Mouse (Mus musculus) liver, embryonic 11.5 days (tissue): Measurements from ENCODE around the gene Lats2. TPM values are rescaled to one million over a fixed set of nuclear protein-coding genes. Genes with fewer than 3 reads are reported as not detected.

Source experiments
- ATAC-seq: fragments of 200-750 bp; cut with Nextera tagmentation; replicated peaks from 2 replicates; pipeline ENCODE4 v1.8.0; 2017; ENCODE audit warnings: moderate number of reproducible peaks, mild to moderate bottlenecking, moderate TSS enrichment, moderate library complexity; ENCODE audit not compliant: low FRiP score
- DNase-seq: peaks from one replicate; pipeline ENCODE4 v3.0.0-alpha.2; 2017; ENCODE audit warnings: low spot score
- H3K27ac ChIP-seq: fragments of 300-500 bp; sonication (generic); 2 replicates; pipeline ENCODE4 v1.5.1; 2014; ENCODE audit warnings: mild to moderate bottlenecking, low read depth, low read length, control low read depth
- H3K27me3 ChIP-seq: fragments of 300-500 bp; sonication (generic); replicated peaks from 2 replicates; pipeline ENCODE4 v1.6.1; 2014; ENCODE audit warnings: low read length, mixed read lengths; ENCODE audit not compliant: control insufficient read depth, insufficient read depth
- H3K36me3 ChIP-seq: fragments of 300-500 bp; sonication (generic); 2 replicates; pipeline ENCODE4 v1.6.1; 2014; ENCODE audit warnings: mild to moderate bottlenecking, low read length, moderate library complexity, mixed read lengths; ENCODE audit not compliant: control insufficient read depth, insufficient read depth
- H3K4me1 ChIP-seq: fragments of 300-500 bp; sonication (generic); replicated peaks from 2 replicates; pipeline ENCODE4 v1.6.1; 2014; ENCODE audit warnings: low read length, mixed read lengths; ENCODE audit not compliant: control insufficient read depth, insufficient read depth
- H3K4me2 ChIP-seq: fragments of 300-500 bp; sonication (generic); 2 replicates; pipeline ENCODE4 v1.6.1; 2014; ENCODE audit warnings: mild to moderate bottlenecking, control low read depth, moderate library complexity
- H3K4me3 ChIP-seq: fragments of 300-500 bp; sonication (generic); 2 replicates; pipeline ENCODE4 v1.5.1; 2014; ENCODE audit warnings: low read depth, low read length, control low read depth
- H3K9ac ChIP-seq: fragments of 300-500 bp; sonication (generic); 2 replicates; pipeline ENCODE4 v1.6.1; 2014; ENCODE audit warnings: low read depth, low read length, control low read depth
- H3K9me3 ChIP-seq: fragments of 300-500 bp; sonication (generic); 2 replicates; pipeline ENCODE4 v1.6.1; 2016; ENCODE audit warnings: low read length, inconsistent platforms, mixed read lengths; ENCODE audit not compliant: control insufficient read depth
- WGBS: fragments of 180-500 bp; shearing (Covaris S2); extraction: QIAGEN DNeasy Blood & Tissue Kit; methylation state at CpG from one replicate; pipeline ENCODE4 v1.1.7; 2014; 5-methylcytosine and 5-hydroxymethylcytosine counted together
- polyA plus RNA-seq: library from polyadenylated mRNA; unstranded; fragments of >200 nt; fragmentation: Nextera tagmentation; extraction: Ambion mirVana; gene quantifications from 2 replicates; pipeline ENCODE4 v1.2.1, GENCODE M21; 2014

Gene Lats2
- polyA plus RNA-seq, 1 experiment from 2014 or later: 9.7 TPM

DNA sequence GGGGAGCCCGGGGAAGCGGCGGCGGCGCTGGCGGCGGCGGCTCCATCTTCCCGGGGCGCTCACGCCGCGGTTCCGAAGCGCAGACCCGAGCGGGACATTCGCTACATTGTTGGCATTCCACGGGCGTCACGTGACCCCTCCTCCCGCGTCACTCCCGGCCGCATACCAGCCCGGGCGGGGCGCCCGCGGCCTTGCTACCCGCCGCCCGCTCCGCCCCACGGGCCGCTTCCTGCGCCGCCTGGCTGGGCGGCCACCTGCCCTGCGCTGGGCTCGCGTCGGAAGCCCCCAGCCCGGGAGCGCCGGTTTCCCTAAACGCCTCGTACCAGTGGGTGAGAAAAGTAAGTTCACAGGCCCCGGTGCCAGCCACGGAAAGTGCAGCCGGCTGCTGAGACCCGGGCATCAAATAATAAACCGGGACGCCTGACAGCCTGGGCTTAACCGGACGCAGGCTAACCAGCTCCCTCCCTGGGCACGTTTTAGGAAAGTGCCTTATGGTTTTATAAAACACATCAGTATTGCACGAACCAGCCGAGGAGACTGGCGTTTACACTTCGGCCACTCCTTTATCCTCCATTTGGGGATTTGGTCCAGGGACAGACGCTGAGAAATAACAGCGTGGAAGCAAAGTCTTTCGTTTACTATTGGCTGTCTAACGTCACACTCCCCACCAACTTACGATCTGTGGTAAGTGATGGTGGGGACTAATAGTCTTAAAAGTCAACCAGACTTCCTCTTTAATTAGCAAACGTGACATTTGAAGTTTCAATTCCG, 12.0 kb downstream of the Lats2 start, which contains the start of gene Gm49361:
Gm49361 (minus strand) TSS at position 103 of the 771 bp plus-strand sequence.
- DNase-seq (peak; percentile 82), ATAC-seq (peak; percentile 86)
- H3K27ac ChIP-seq: peak within 1 kb of the TSS; percentile 79
- peak within 1 kb of the TSS; percentile 93 for H3K4me3 ChIP-seq
- peaks cover 21% of the 10 kb centered on the region for H3K27me3 ChIP-seq
- no peaks in the 10 kb centered on the region for H3K9me3 ChIP-seq
- H3K36me3 ChIP-seq: no peaks in the 10 kb centered on the region
- peak within 1 kb of the TSS; percentile 86 for H3K9ac ChIP-seq
- peak within 1 kb of the TSS; percentile 98 for H3K4me2 ChIP-seq
- WGBS: under 1% methylated on average over 64 of the region's 68 CpGs
- peaks cover 4% of the 10 kb centered on the region; the same call in 1 of the 2 replicates for H3K4me1 ChIP-seq

DNA sequence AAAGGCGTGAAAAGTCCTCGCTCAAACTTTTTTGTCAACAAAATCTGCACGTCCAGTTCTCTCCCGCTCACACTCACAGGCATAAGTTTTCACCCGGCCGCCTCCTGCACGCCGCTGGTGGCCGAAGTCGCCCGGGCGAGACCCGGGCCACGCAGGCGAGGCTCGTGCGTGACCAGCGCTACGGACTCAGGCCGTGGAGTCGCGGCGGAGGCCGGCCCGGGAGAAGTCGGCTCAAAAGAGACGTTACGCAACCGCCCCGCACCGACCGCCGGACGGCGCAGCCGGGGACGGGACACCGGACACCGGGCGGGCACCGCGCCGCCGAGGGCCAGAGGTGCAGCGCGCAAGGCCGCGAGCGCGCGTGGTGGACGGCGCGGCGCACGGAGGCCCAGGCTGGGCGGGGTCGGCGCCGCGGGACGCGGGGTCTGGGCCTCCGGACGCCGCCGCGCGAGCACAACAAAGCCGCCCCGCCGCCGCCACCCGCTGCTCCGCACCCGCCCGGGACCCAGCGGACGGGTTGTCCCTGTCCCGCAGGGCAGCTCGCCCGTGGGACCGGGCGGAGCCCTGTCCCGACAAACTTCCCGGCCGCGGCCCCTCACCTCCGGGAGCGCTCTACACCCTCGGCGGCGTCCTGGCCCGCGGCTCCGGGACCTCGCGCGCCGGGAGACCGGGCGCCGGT, 12.8 kb downstream of the Lats2 start:
- peak; percentile 49 for DNase-seq
- peak overlapping the region; percentile 93 for H3K4me3 ChIP-seq
- no peaks in the 10 kb centered on the region for H3K36me3 ChIP-seq
- no peaks in the 10 kb centered on the region for H3K9me3 ChIP-seq
- H3K9ac ChIP-seq: peak overlapping the region; percentile 86
- peaks cover 21% of the 10 kb centered on the region for H3K27me3 ChIP-seq
- H3K27ac ChIP-seq: peak overlapping the region; percentile 79
- peaks cover under 1% of the 10 kb centered on the region; the same call in 1 of the 2 replicates for H3K4me1 ChIP-seq
- peak; percentile 61 for ATAC-seq
- WGBS: under 1% methylated on average over 95 of the region's 103 CpGs
- H3K4me2 ChIP-seq: peak overlapping the region; percentile 98

DNA sequence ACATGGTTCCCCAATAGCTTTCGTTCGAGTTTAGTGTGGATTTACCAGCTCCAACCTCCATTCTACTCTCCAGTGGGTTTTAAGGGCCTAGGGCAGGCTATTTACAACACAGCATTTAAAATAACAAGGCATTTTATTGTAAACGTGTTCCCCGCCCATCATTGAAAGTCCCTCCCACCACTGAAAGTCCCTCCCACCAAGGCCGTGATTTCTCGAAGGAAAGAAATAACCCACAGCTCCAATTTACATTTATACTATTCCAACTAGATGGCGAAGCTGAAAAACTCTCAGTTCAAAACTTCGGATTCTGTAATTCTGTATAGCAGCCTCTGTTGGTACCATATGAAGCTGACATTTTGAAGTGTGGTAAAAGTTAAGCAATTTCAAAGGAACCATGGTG, 13.6 kb downstream of the Lats2 start:
- H3K9ac ChIP-seq: no peak overlapping the region
- H3K4me2 ChIP-seq: peak overlapping the region; percentile 98
- DNase-seq (no peak), ATAC-seq (no peak)
- WGBS: 5% methylated on average over 8 of the region's 8 CpGs
- H3K27me3 ChIP-seq: peaks cover 21% of the 10 kb centered on the region
- H3K4me3 ChIP-seq: peak overlapping the region; percentile 93
- H3K27ac ChIP-seq: no peak overlapping the region
- no peaks in the 10 kb centered on the region for H3K9me3 ChIP-seq
- H3K36me3 ChIP-seq: no peaks in the 10 kb centered on the region
- H3K4me1 ChIP-seq: no peaks in the 10 kb centered on the region; the same call in 1 of the 2 replicates

DNA sequence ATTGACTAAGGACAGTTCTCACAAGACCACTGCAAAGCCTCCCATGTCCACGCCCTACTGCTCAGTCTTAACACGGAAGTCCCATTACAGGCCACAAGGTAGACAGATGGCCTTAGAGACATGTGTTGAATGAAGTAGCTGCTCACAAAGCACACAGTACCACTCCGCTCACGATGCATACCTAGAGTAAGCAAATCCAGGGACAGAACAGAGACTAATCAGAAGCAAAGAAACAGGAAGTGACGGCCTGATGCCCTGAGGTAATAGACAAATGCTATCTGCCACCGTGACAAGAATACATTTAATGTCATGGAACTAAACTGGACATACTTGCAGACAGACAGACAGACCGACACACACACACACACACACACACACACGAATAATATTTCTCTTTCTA, 17.5 kb downstream of the Lats2 start:
- Histone ChIP-seq H3K4me1 (peaks cover 11% of the 10 kb centered on the region; the same call in 1 of the 2 replicates), H3K27me3 (peaks cover 18% of the 10 kb centered on the region), H3K4me2 (no peak overlapping the region), H3K9ac (no peak overlapping the region), H3K36me3 (no peaks in the 10 kb centered on the region), H3K9me3 (no peaks in the 10 kb centered on the region), H3K4me3 (no peak overlapping the region), H3K27ac (no peak overlapping the region)
- DNase-seq: no peak
- WGBS: 75% methylated on average over 8 of the region's 8 CpGs
- no peak for ATAC-seq

DNA sequence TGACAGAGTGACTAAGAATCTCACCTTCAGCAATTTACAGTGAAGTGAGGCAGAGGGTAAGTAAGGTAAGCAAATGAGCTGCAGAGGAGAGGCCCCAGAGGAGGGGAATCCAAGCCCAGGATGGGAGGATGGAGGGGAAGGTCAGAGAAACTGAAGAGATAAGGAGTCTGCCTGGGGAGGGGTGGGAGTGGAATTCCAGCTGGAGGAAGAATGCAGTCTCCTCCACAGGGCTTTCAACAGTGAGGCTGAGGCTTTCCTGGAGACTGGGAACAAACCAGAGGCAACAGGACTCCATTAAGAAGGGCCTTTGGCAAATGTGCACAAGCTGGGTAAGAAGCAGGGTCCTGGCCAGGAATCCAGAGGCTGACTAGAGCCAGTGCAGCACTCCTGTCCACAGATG, 21.1 kb downstream of the Lats2 start:
- Histone ChIP-seq H3K9ac (no peak overlapping the region), H3K27ac (0 out of 2 replicates have a peak overlapping the region, but pooled peaks have one; percentile 5), H3K27me3 (no peaks in the 10 kb centered on the region), H3K9me3 (no peaks in the 10 kb centered on the region), H3K4me2 (no peak overlapping the region), H3K36me3 (0 out of 2 replicates have a peak, but pooled peaks cover 3% of the 10 kb centered on the region), H3K4me1 (peaks cover 13% of the 10 kb centered on the region; the same call in 1 of the 2 replicates), H3K4me3 (no peak overlapping the region)
- no peak for DNase-seq
- no peak for ATAC-seq

DNA sequence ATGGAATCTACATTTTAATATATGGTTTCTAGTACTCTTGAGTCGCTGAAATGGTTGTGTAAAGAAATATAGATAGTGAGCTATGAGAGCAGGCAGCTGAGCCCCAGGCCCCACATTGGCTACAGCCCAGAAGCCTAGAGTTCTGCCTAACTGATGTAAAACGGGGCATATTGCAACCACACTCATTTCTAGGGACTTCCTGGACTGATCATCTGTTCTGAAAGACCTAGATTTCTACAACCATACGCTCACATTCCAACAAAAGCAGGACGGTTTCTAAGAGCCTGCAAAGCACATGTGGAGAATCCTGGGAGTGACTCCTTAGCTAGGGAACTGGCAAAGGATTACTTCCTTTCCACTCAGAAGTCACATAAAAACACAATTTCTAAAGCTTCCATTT, 22.0 kb downstream of the Lats2 start:
- no peak overlapping the region for H3K9ac ChIP-seq
- H3K36me3 ChIP-seq: 0 out of 2 replicates have a peak, but pooled peaks cover 3% of the 10 kb centered on the region
- H3K9me3 ChIP-seq: no peaks in the 10 kb centered on the region
- no peak for ATAC-seq
- DNase-seq: no peak
- no peak overlapping the region for H3K27ac ChIP-seq
- no peak overlapping the region for H3K4me3 ChIP-seq
- WGBS: 72% methylated on average over 4 of the region's 4 CpGs
- H3K4me2 ChIP-seq: no peak overlapping the region
- H3K4me1 ChIP-seq: peaks cover 13% of the 10 kb centered on the region; the same call in 1 of the 2 replicates
- no peaks in the 10 kb centered on the region for H3K27me3 ChIP-seq

DNA sequence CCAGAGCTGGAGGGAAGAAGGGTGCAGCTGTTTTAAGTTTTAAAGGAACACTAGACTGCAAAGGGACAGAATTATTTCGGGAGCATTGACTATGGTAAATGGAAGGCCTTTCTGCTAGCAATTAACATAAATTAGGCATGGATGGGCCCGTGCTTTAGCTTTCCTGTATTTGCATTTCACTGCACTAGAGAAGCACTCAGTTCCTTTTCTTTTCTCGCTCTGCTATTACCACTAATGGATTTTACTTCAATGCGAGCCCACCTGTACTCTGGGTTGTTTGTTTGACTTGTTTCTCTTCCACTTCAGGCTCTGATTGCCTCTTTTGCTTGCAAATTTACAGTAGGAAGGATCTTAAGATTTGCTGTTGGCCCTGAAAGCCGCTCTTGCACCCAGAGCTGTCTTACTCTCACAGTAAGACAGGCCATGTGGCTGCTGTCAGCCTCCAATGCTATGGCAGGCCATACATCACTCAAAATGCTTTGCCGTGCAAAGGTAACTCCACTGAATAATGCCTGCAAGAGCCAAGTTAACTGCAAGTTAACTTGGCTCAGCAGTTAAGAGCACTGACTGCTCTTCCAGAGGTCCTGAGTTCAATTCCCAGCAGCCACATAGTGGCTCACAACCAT, 25.4 kb downstream of the Lats2 start:
- H3K27me3 ChIP-seq: no peaks in the 10 kb centered on the region
- WGBS: 79% methylated on average over 6 of the region's 6 CpGs
- ATAC-seq (no peak), DNase-seq (no peak)
- H3K4me3 ChIP-seq: no peak overlapping the region
- H3K4me1 ChIP-seq: peaks cover 16% of the 10 kb centered on the region; the same call in 1 of the 2 replicates
- H3K4me2 ChIP-seq: no peak overlapping the region
- no peaks in the 10 kb centered on the region for H3K9me3 ChIP-seq
- no peak overlapping the region for H3K9ac ChIP-seq
- no peak overlapping the region for H3K27ac ChIP-seq
- H3K36me3 ChIP-seq: 0 out of 2 replicates have a peak, but pooled peaks cover 3% of the 10 kb centered on the region

DNA sequence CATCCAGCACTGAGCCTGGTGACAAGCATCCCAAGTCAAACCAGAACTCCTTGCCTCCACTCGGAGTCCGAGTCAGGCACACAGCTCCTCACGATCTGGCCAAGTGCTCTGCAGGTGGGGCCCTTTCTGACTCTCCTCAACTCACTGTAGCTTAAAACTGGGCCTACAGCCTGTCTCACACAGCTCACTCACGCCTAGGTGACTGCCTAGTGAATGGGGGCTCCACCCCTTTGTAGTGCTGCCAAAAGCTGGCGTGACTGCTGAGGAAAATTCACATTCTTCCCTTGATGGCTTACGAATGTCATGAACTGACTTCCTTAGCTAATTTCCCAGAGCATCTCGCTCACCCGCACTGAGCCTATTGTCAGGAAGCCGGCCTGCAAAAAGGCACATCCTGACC, 27.7 kb downstream of the Lats2 start:
- no peak overlapping the region for H3K4me3 ChIP-seq
- no peak overlapping the region for H3K27ac ChIP-seq
- no peaks in the 10 kb centered on the region for H3K9me3 ChIP-seq
- WGBS: 72% methylated on average over 9 of the region's 9 CpGs
- H3K36me3 ChIP-seq: peaks cover 5% of the 10 kb centered on the region; the same call in 1 of the 2 replicates
- peaks cover 3% of the 10 kb centered on the region; the same call in 1 of the 2 replicates for H3K4me1 ChIP-seq
- no peak overlapping the region for H3K4me2 ChIP-seq
- ATAC-seq: no peak
- no peak overlapping the region for H3K9ac ChIP-seq
- H3K27me3 ChIP-seq: no peaks in the 10 kb centered on the region
- no peak for DNase-seq
